ENCODE assay signal across 24 mouse cellular contexts in genomic region chr12:84811510-84811909, GRCm38 (mm10). TPM values are rescaled to one million over a fixed set of nuclear protein-coding genes. Genes with fewer than 3 reads are reported as not detected.
DNase-seq lines count a peak whose midpoint lies in the region.
"Had no signal": no experiment of that assay in that cellular context is flagged by ENCODE, and none has a peak within 500 bp of the region (broad histone marks: within the 10 kb centered on the region; RNA-seq: fewer than 3 reads in every experiment).

No protein-coding gene starts in this region.

- WGBS in heart, embryonic 10.5 days: 62% methylated on average over 4 of the region's 4 CpGs

- H3K27me3 ChIP-seq in heart, embryonic 10.5 days (ENCODE audit: insufficient read depth, poor library complexity, severe bottlenecking): peaks cover 78% of the 10 kb centered on the region
- H3K27me3 ChIP-seq: CH12.LX; embryonic facial prominence, embryonic 13.5 days; hindbrain, embryonic 15.5 days; midbrain, embryonic 15.5 days; neural tube, embryonic 15.5 days; stomach, embryonic 15.5 days had no signal

- peaks cover 18% of the 10 kb centered on the region for H3K4me1 ChIP-seq in heart, embryonic 10.5 days
- 0 out of 2 replicates have a peak, but pooled peaks cover 2% of the 10 kb centered on the region for H3K4me1 ChIP-seq in brown adipose tissue, adult 24 weeks (ENCODE audit: control insufficient read depth, insufficient read depth, insufficient read length, low read length)
- H3K4me1 ChIP-seq: hindbrain, embryonic 15.5 days; midbrain, embryonic 15.5 days; neural tube, embryonic 15.5 days; stomach, embryonic 15.5 days had no signal

- no peaks in the 10 kb centered on the region for H3K36me3 ChIP-seq in heart, embryonic 10.5 days
- H3K36me3 ChIP-seq: embryonic facial prominence, embryonic 13.5 days; heart, embryonic 13.5 days; hindbrain, embryonic 10.5 days; hindbrain, embryonic 15.5 days; midbrain, embryonic 10.5 days; midbrain, embryonic 15.5 days; neural tube, embryonic 15.5 days; stomach, embryonic 15.5 days had no signal

- no peak overlapping the region for H3K4me3 ChIP-seq in heart, embryonic 10.5 days
- H3K4me3 ChIP-seq in brown adipose tissue, adult 24 weeks (ENCODE audit: insufficient read depth, low read depth, low read length): no peak overlapping the region
- H3K4me3 ChIP-seq: embryonic facial prominence, embryonic 13.5 days; erythroblast, embryonic 14.5 days; gastrocnemius, adult 2 months; heart, embryonic 13.5 days; hindbrain, embryonic 10.5 days; hindbrain, embryonic 15.5 days; midbrain, embryonic 10.5 days; midbrain, embryonic 15.5 days; neural tube, embryonic 15.5 days; stomach, embryonic 15.5 days had no signal

- DNase-seq in adrenal gland, adult 2 months: peak; percentile 17
- DNase-seq in adrenal gland, adult 8-10 months: no peak
- peak; percentile 36 to 39 for DNase-seq in heart, adult 18-20 months
- no peak for DNase-seq in heart, embryonic 10.5 days (ENCODE audit: low spot score)
- peak; percentile 17 for DNase-seq in kidney, adult 9 months
- no peak for DNase-seq in kidney, postnatal 4 days
- DNase-seq: cerebellum, adult 11-12 months; cerebellum, adult 9-11 months; gastrocnemius, adult 2 months; lung, adult 2 months; right cerebral cortex, postnatal 25 days had no signal

- no peak overlapping the region for H3K27ac ChIP-seq in heart, embryonic 10.5 days
- H3K27ac ChIP-seq in brown adipose tissue, adult 24 weeks (replicated peaks; ENCODE audit: low read depth, low read length): peak overlapping the region; percentile 78
- H3K27ac ChIP-seq: embryonic facial prominence, embryonic 13.5 days; gastrocnemius, adult 2 months; heart, embryonic 13.5 days; hindbrain, embryonic 10.5 days; hindbrain, embryonic 15.5 days; kidney, postnatal 0 days; liver, embryonic 14.5 days; midbrain, embryonic 10.5 days; midbrain, embryonic 15.5 days; neural tube, embryonic 15.5 days; stomach, embryonic 15.5 days had no signal

- no peaks in the 10 kb centered on the region for H3K9me3 ChIP-seq in heart, embryonic 10.5 days
- H3K9me3 ChIP-seq: embryonic facial prominence, embryonic 13.5 days; heart, embryonic 13.5 days; hindbrain, embryonic 10.5 days; hindbrain, embryonic 15.5 days; midbrain, embryonic 10.5 days; midbrain, embryonic 15.5 days; neural tube, embryonic 15.5 days; stomach, embryonic 15.5 days had no signal

RNA-seq across cellular contexts. Expression of gene Isca2, which starts 38.5 kb away (rescaled TPM):
- total RNA-seq in adrenal gland, adult 2 months (2021): 10 to 100 TPM; 76.0 to 80.8 TPM
- polyA plus RNA-seq in adrenal gland, adult 2 months (2012; rRNA removed): 42.1 and 54.5 TPM in 2 replicates
- 10 to 100 TPM; 53.6 to 69.2 (median 65.4) TPM for total RNA-seq in adrenal gland, adult 8-10 months (2022)
- 10 to 100 TPM; 88.4 to 92.6 TPM for total RNA-seq in heart, adult 18-20 months (2021)
- polyA plus RNA-seq in heart, embryonic 10.5 days (2016; fragmentation: Nextera tagmentation; extraction: Ambion mirVana): 142 and 145 TPM in 2 replicates
- 302 and 313 TPM in 2 replicates for polyA plus RNA-seq in brown adipose tissue, adult 24 weeks (2012; ENCODE audit: insufficient read depth, insufficient read length, missing spikeins)

RNA-seq across cellular contexts. Expression of gene Npc2, which starts 38.6 kb away (rescaled TPM):
- 100 to 1,000 TPM in 1 of 2 experiments, 10 to 100 TPM in 1; 85.4 to 100 TPM for total RNA-seq in adrenal gland, adult 2 months (2021)
- 126 and 165 TPM in 2 replicates for polyA plus RNA-seq in adrenal gland, adult 2 months (2012; rRNA removed)
- total RNA-seq in adrenal gland, adult 8-10 months (2022): 100 to 1,000 TPM in 1 of 4 experiments, 10 to 100 TPM in 3; 79.8 to 105 (median 86.2) TPM
- 10 to 100 TPM; 29.6 to 35.3 TPM for total RNA-seq in heart, adult 18-20 months (2021)
- 55.5 and 58.4 TPM in 2 replicates for polyA plus RNA-seq in heart, embryonic 10.5 days (2016; fragmentation: Nextera tagmentation; extraction: Ambion mirVana)
- 210 and 264 TPM in 2 replicates for polyA plus RNA-seq in brown adipose tissue, adult 24 weeks (2012; ENCODE audit: insufficient read depth, insufficient read length, missing spikeins)

Comparison
In these comparisons a context has a peak if more than half of its experiments do, and no peak if none do; other contexts are left out.
1. DNase-seq: peak in adrenal gland, adult 2 months (single experiment), heart, adult 18-20 months (2 of 2) and kidney, adult 9 months (single experiment); none in adrenal gland, adult 8-10 months (single experiment), heart, embryonic 10.5 days (single experiment) and kidney, postnatal 4 days (0 of 2).